Mouse (Mus musculus) stomach, embryonic 16.5 days (tissue): ENCODE data around the gene Prkag2. TPM values are rescaled to one million over a fixed set of nuclear protein-coding genes. Genes with fewer than 3 reads are reported as not detected.

Experiments used
- ATAC-seq: fragments of 200-750 bp; cut with Nextera tagmentation; 2 replicates; pipeline ENCODE4 v1.8.0; 2017; ENCODE audit warnings: moderate number of reproducible peaks, moderate TSS enrichment; ENCODE audit not compliant: insufficient read depth, low FRiP score
- H3K27ac ChIP-seq: fragments of 300-500 bp; sonication (generic); 2 replicates; pipeline ENCODE4 v1.5.1; 2014; ENCODE audit warnings: low read length
- H3K27me3 ChIP-seq: fragments of 300-500 bp; sonication (generic); 2 replicates; pipeline ENCODE4 v1.6.1; 2014; ENCODE audit warnings: low read length, control low read depth, mixed read lengths; ENCODE audit not compliant: control insufficient read depth, insufficient read depth
- H3K36me3 ChIP-seq: fragments of 300-500 bp; sonication (generic); 2 replicates; pipeline ENCODE4 v1.6.1; 2014; ENCODE audit warnings: low read length; ENCODE audit not compliant: control insufficient read depth, insufficient read depth
- H3K4me1 ChIP-seq: fragments of 300-500 bp; sonication (generic); 2 replicates; pipeline ENCODE4 v1.6.1; 2014; ENCODE audit warnings: low read length, control low read depth, mixed read lengths; ENCODE audit not compliant: control insufficient read depth, insufficient read depth
- H3K4me2 ChIP-seq: fragments of 300-500 bp; sonication (generic); 2 replicates; pipeline ENCODE4 v1.6.1; 2014; ENCODE audit warnings: low read depth, low read length, mixed read lengths
- H3K4me3 ChIP-seq: fragments of 300-500 bp; sonication (generic); replicated peaks from 2 replicates; pipeline ENCODE4 v1.5.1; 2014; ENCODE audit warnings: mild to moderate bottlenecking, low read length
- H3K9ac ChIP-seq: fragments of 300-500 bp; sonication (generic); 2 replicates; pipeline ENCODE4 v1.6.1; 2014; ENCODE audit warnings: low read length
- H3K9me3 ChIP-seq: fragments of 300-500 bp; sonication (generic); replicated peaks from 2 replicates; pipeline ENCODE4 v1.6.1; 2016; ENCODE audit warnings: low read length, control low read depth; ENCODE audit not compliant: control insufficient read depth
- WGBS: fragments of 180-500 bp; shearing (Covaris S2); extraction: QIAGEN DNeasy Blood & Tissue Kit; methylation state at CpG from one replicate; pipeline ENCODE4 v1.1.7; 2014; 5-methylcytosine and 5-hydroxymethylcytosine counted together
- polyA plus RNA-seq: library from polyadenylated mRNA; unstranded; fragments of >200 nt; fragmentation: Nextera tagmentation; extraction: Ambion mirVana; gene quantifications from 2 replicates; pipeline ENCODE4 v1.2.1, GENCODE M21; 2015

The Prkag2 gene
- polyA plus RNA-seq, 1 experiment from 2014 or later: 42.5 TPM

- 0 out of 2 replicates have a peak, but pooled peaks cover 4% of the 10 kb centered on the region for H3K36me3 ChIP-seq
- H3K27me3 ChIP-seq: no peaks in the 10 kb centered on the region
- H3K4me3 ChIP-seq: no peak overlapping the region
- H3K4me2 ChIP-seq: no peak overlapping the region
- no peaks in the 10 kb centered on the region for H3K9me3 ChIP-seq
- no peak for ATAC-seq
- WGBS: 89% methylated on average over 8 of the region's 8 CpGs
- H3K4me1 ChIP-seq: peaks cover 9% of the 10 kb centered on the region
- H3K9ac ChIP-seq: no peak overlapping the region; the same call in 1 of the 2 replicates
- no peak overlapping the region for H3K27ac ChIP-seq
Measured at GRCm38 (mm10) chr5:24904423-24904822, 196.0 kb downstream of the Prkag2 start.

GRCm38 (mm10) chr5:24904001-24904400, 196.4 kb downstream of the Prkag2 start:
- Histone ChIP-seq H3K9me3 (no peaks in the 10 kb centered on the region), H3K4me3 (no peak overlapping the region), H3K27ac (no peak overlapping the region), H3K4me2 (no peak overlapping the region), H3K27me3 (no peaks in the 10 kb centered on the region), H3K9ac (no peak overlapping the region), H3K4me1 (peaks cover 9% of the 10 kb centered on the region), H3K36me3 (0 out of 2 replicates have a peak, but pooled peaks cover 4% of the 10 kb centered on the region)
- 89% methylated on average over 4 of the region's 4 CpGs for WGBS
- ATAC-seq: no peak

- Histone ChIP-seq H3K9ac (no peak overlapping the region), H3K36me3 (0 out of 2 replicates have a peak, but pooled peaks cover 4% of the 10 kb centered on the region), H3K4me3 (no peak overlapping the region), H3K27me3 (no peaks in the 10 kb centered on the region), H3K27ac (no peak overlapping the region), H3K9me3 (no peaks in the 10 kb centered on the region), H3K4me1 (peaks cover 9% of the 10 kb centered on the region), H3K4me2 (no peak overlapping the region)
- 39% methylated on average over 4 of the region's 4 CpGs for whole genome bisulfite sequencing
- ATAC-seq: no peak
Measured at GRCm38 (mm10) chr5:24902835-24903234, 197.6 kb downstream of the Prkag2 start.

- Histone ChIP-seq H3K4me2 (no peak overlapping the region), H3K9me3 (no peaks in the 10 kb centered on the region), H3K27ac (no peak overlapping the region), H3K4me1 (no peaks in the 10 kb centered on the region; the same call in 1 of the 2 replicates), H3K27me3 (no peaks in the 10 kb centered on the region), H3K4me3 (no peak overlapping the region), H3K36me3 (no peaks in the 10 kb centered on the region), H3K9ac (no peak overlapping the region)
- no peak for ATAC-seq
- 87% methylated on average over 4 of the region's 4 CpGs for WGBS
Measured at GRCm38 (mm10) chr5:24895606-24896005, 204.8 kb downstream of the Prkag2 start.

- no peak overlapping the region for H3K4me2 ChIP-seq
- ATAC-seq: no peak
- no peak overlapping the region for H3K27ac ChIP-seq
- H3K4me1 ChIP-seq: no peaks in the 10 kb centered on the region; the same call in 1 of the 2 replicates
- H3K27me3 ChIP-seq: no peaks in the 10 kb centered on the region
- H3K9ac ChIP-seq: no peak overlapping the region
- no peaks in the 10 kb centered on the region for H3K9me3 ChIP-seq
- WGBS: 60% methylated on average over 1 of the region's 1 CpGs
- H3K4me3 ChIP-seq: no peak overlapping the region
- H3K36me3 ChIP-seq: no peaks in the 10 kb centered on the region
Measured at GRCm38 (mm10) chr5:24894814-24895213, 205.6 kb downstream of the Prkag2 start.

GRCm38 (mm10) chr5:24892461-24892860, 208.0 kb downstream of the Prkag2 start:
- no peak overlapping the region for H3K4me3 ChIP-seq
- ATAC-seq: no peak
- H3K27me3 ChIP-seq: no peaks in the 10 kb centered on the region
- H3K36me3 ChIP-seq: no peaks in the 10 kb centered on the region
- H3K9me3 ChIP-seq: no peaks in the 10 kb centered on the region
- no peak overlapping the region for H3K9ac ChIP-seq
- H3K27ac ChIP-seq: no peak overlapping the region
- H3K4me2 ChIP-seq: no peak overlapping the region
- H3K4me1 ChIP-seq: no peaks in the 10 kb centered on the region; the same call in 1 of the 2 replicates
- WGBS: 83% methylated on average over 11 of the region's 11 CpGs

GRCm38 (mm10) chr5:24889860-24890259, 210.6 kb downstream of the Prkag2 start:
- Histone ChIP-seq H3K4me2 (no peak overlapping the region), H3K4me3 (no peak overlapping the region), H3K4me1 (no peaks in the 10 kb centered on the region; the same call in 1 of the 2 replicates), H3K9me3 (no peaks in the 10 kb centered on the region), H3K27me3 (no peaks in the 10 kb centered on the region), H3K9ac (no peak overlapping the region), H3K27ac (no peak overlapping the region), H3K36me3 (no peaks in the 10 kb centered on the region; the same call in 1 of the 2 replicates)
- ATAC-seq: no peak
- WGBS: 63% methylated on average over 9 of the region's 9 CpGs

- ATAC-seq: no peak
- Histone ChIP-seq H3K9me3 (no peaks in the 10 kb centered on the region), H3K4me2 (no peak overlapping the region), H3K27ac (no peak overlapping the region), H3K4me1 (no peaks in the 10 kb centered on the region), H3K9ac (no peak overlapping the region), H3K36me3 (no peaks in the 10 kb centered on the region; the same call in 1 of the 2 replicates), H3K27me3 (no peaks in the 10 kb centered on the region), H3K4me3 (no peak overlapping the region)
- 88% methylated on average over 11 of the region's 11 CpGs for WGBS
Measured at GRCm38 (mm10) chr5:24888874-24889591, 211.4 kb downstream of the Prkag2 start.

- no peak for ATAC-seq
- no peaks in the 10 kb centered on the region for H3K27me3 ChIP-seq
Measured at GRCm38 (mm10) chr5:24887271-24887670, 213.2 kb downstream of the Prkag2 start.

More at GRCm38 (mm10) chr5:24887271-24887670, 213.2 kb downstream of the Prkag2 start:
- no peaks in the 10 kb centered on the region; the same call in 1 of the 2 replicates for H3K36me3 ChIP-seq
- H3K4me2 ChIP-seq: no peak overlapping the region
- H3K4me3 ChIP-seq: no peak overlapping the region
- 84% methylated on average over 8 of the region's 8 CpGs for WGBS
- no peak overlapping the region for H3K27ac ChIP-seq
- no peaks in the 10 kb centered on the region for H3K4me1 ChIP-seq
- H3K9me3 ChIP-seq: no peaks in the 10 kb centered on the region
- no peak overlapping the region for H3K9ac ChIP-seq
